Mouse (Mus musculus) stomach, postnatal 0 days (tissue): ENCODE data around the gene Cebpe.

Experiments
- CTCF ChIP-seq: IDR thresholded peaks from 2 replicates; pipeline ENCODE4 v1.5.1; 2016; ENCODE audit warnings: antibody characterized with exemption, low read depth, mild to moderate bottlenecking, moderate library complexity
- EP300 ChIP-seq: optimal IDR thresholded peaks from 2 replicates; pipeline ENCODE3; 2016; ENCODE audit warnings: antibody characterized with exemption

DNA sequence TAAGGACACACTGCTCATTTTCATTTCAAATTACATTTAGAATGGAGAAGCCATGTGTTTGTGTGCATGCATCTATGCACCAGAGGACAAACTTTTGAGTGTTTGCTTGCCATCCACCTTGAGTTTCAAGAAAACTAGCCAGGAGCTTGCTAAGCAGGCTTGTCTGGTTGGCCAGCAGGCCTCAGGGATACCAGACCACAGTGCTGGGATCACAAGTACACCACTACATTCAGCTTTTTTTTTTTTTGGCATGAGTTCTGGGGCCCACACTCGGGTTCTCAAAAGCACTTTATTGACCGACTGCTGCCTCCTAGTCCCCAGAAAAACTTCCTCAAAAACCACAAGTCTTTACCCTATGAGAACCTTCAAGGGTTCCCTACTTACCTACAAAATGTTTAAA, 37.7 kb downstream of the Cebpe start:
- no peak for TF ChIP-seq EP300
- no peak for TF ChIP-seq CTCF
